Mouse (Mus musculus) erythroblast, adult 5-6 weeks (primary cell): ENCODE data around the gene Lyl1. TPM values are rescaled to one million over a fixed set of nuclear protein-coding genes. Genes with fewer than 3 reads are reported as not detected.

Experiments used
- ATAC-seq: replicated peaks from 2 replicates; pipeline ENCODE4 v1.8.0; 2016; ENCODE audit warnings: moderate number of reproducible peaks, mild to moderate bottlenecking, moderate TSS enrichment, inconsistent platforms; ENCODE audit not compliant: poor library complexity, low FRiP score, severe bottlenecking
- total RNA-seq, 2 experiments: library from RNA; stranded (forward) in 1 of 2; stranded (reverse) in 1 of 2; fragments of 150-400 nt in 1 of 2; fragments of 200-764, 138-1000 nt in 1 of 2; gene quantifications; 2 replicates each; pipeline versions ENCODE4 v1.2.3 to v1.2.4; 2015 to 2017; ENCODE audit warnings: low replicate concordance in 2 of 2

The Lyl1 gene
- total RNA-seq, 2 experiments from 2014 or later = 40.3 to 44.2 TPM

DNA sequence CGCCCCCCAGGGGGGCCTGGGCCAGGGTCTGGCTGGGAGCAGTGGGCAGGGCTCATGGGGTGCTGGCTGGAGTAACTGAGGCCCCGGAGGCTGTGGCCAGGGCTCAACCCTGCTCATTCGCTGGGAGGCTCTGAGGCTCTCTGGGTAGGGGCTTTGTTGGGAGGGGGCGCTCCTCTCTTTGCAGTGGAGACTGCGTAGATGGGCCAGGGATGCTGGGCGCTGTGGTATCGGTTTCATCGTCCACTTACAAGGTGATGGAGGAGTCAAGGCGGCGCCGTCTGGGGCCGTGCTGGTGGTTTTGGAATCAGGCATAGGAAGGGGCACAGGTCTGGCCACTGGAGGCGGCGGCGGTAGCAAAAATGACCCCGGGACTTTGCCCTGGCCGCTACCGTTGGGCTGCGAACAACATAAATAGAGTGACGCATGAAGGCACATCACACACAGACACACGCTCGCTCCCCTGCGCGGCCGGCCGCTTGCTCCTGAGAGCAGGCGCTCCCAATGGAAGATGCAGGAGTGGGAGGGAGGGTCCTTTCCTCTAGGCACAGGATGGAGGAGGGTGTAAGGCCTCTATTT is 14.7 kb downstream of the Lyl1 start:
- no peak for ATAC-seq

DNA sequence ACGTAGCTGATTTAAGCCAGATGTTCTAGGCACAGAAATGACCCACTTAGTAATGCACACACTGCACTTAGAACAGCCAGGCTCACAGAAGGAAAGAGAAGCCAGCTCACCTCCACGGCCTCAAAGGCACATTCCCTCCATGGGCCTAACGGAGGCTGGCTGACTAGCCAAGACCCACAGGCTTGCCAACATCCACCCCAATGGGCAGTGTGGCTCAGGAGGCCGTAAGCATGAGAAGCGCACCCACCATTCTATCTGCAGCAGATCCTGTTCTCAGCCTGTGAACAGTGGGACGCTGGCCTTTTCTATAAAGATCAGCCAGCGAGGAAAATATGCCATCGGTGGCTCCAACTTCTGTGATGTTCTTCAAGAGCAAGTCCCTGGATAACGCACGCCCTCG is 15.5 kb downstream of the Lyl1 start:
- ATAC-seq = no peak

DNA sequence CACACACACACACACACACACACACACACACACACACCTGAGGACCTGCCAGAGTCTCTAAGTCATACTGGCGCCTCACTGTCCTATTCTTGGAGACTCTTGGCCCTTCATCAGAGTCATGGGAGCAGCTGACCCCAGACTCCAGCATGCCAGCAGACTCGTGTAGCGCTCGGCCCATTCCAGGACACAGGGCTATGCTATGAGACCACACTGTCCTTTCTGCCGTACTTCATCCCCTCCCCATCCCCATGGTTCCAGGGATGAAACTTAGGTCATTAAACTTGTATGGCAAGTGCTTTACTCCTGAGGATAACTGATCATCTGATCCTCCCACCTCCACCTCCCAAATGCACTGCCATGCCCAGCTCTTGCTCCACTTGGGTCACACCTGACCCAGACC is 17.2 kb downstream of the Lyl1 start:
- ATAC-seq = no peak

GRCm38 (mm10) chr8:84718959-84719690 is 17.9 kb downstream of the Lyl1 start:
- no peak for ATAC-seq

DNA sequence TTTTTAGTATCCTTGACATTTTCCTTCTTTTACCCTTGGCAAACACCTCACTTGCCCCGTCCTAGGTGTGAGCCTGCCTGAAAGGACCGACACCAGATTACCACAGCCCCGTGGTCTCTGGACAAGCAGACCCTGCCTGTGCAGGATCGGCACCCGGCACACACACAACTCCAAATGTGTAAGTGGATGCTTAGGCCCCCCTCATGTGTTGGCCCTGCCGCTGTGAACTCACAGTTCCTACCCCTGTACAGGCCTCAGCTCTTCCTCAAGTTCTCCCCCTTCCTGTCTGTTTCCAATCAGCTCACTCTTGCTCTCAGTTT is 21.2 kb downstream of the Lyl1 start:
- ATAC-seq = peak; percentile 11

GRCm38 (mm10) chr8:84722850-84723570 is 21.8 kb downstream of the Lyl1 start, which contains the start of gene G430095P16Rik:
Gene G430095P16Rik, plus strand, starts transcription at chr8:84723007.
- ATAC-seq = peak; percentile 81

DNA sequence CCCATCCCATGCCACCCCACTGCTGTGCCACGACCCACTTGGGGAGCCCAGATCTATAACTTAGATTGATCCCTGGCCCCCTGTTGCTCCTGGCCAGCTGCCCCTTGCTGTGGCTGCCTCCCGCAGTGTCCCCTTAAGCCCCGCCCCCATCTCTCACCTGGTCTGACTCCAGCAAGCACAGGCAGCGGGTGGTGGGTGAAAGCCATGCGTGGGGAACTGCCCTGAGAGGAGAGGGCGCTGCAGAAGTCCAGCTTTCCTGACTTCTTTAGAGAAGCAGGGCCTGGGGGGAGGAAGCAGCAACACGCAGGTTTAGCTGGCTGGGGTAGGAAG is 22.3 kb downstream of the Lyl1 start:
- peak; percentile 51 for ATAC-seq

GRCm38 (mm10) chr8:84724683-84725082 is 23.4 kb downstream of the Lyl1 start:
- ATAC-seq = no peak

DNA sequence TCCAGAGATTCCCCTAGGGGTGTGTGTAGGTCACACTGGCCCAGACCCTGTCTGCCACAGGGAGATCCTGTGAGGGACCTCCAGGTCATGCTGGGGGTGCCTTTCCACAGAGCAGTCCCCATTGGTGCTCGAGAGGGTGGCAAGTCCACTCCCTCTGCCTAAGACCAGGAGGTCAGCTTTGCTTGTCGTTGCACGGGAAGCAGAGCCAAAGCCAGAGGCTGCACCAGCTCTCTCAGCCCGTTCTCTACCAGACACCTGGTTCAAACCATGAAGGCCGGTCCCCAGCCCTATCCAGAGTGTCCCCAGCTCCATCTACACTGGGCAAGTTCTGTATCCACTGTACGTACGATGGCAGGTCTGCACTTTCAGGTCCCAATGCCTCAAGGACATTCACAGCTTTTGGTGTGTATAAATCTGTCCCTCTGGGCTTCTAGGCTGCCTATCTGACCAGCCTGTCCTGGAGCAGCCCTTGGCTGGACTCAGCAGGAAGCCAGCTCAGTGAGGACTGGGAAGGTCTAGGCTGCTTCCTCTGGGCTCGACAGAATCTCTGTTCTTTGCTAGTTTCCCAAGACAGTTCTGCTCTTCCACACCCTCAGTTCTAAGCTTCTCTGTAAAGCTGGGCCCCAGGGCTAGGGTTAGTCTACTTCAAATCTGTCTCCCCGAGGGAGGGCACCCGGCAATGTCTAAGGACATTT is 24.1 kb downstream of the Lyl1 start:
- ATAC-seq = no peak

DNA sequence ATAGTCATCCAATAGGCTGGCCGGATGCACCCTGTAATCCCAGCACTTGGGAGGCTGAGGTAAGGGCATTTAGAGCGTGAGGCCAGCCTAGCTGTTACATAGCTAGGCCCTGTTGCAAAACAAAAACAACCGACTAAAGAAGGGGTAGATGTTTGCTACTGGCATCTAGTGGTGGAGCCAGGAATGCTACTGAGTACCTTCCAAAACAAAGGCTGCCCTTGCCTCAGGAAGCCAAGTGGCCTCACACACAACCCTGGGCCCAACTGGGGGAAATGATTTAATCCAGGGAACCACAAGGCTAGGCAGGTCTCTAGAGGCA is 24.6 kb downstream of the Lyl1 start:
- ATAC-seq = peak; percentile 37

DNA sequence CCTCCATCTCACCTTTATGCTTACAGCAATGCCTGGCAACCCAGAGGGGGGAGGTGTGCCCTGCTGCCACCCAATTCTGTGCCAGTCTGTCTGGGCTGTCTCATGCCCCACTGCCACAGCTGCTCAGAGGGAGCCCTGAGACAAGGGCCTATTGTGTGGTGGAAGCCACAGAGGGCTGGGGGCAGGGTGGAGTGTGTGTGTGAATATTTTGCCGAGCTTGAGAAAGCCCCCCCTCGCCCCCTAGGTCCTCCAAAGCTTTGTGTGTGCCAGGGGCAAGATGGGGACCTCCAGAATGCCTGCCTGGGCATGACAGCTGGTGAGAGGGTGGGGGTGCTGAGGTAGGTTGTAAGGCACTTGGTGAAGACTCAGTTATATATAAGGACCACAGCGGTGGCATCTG is 27.2 kb downstream of the Lyl1 start:
- no peak for ATAC-seq

DNA sequence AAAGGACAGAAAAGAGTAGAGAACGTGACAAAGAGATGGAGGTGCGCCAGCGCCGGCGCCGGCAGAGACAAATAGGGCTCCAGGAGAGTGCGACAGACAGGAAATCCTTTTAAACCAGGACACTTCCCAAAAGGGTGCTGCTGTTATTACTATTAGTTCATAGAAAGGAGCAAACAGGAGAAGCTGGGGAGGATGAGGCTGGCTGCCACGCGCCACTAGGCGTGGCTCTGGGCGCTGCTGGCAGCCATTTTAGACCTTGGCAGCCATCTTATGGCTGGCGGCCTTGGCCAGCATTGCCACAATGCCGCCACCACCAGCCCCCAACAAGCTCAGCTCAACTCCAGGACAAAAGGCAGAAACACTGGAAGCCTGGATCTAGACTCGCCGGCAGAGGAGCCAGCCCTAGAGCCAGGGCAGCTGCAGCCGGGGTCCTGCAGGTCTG is 28.7 kb downstream of the Lyl1 start:
- no peak for ATAC-seq

DNA sequence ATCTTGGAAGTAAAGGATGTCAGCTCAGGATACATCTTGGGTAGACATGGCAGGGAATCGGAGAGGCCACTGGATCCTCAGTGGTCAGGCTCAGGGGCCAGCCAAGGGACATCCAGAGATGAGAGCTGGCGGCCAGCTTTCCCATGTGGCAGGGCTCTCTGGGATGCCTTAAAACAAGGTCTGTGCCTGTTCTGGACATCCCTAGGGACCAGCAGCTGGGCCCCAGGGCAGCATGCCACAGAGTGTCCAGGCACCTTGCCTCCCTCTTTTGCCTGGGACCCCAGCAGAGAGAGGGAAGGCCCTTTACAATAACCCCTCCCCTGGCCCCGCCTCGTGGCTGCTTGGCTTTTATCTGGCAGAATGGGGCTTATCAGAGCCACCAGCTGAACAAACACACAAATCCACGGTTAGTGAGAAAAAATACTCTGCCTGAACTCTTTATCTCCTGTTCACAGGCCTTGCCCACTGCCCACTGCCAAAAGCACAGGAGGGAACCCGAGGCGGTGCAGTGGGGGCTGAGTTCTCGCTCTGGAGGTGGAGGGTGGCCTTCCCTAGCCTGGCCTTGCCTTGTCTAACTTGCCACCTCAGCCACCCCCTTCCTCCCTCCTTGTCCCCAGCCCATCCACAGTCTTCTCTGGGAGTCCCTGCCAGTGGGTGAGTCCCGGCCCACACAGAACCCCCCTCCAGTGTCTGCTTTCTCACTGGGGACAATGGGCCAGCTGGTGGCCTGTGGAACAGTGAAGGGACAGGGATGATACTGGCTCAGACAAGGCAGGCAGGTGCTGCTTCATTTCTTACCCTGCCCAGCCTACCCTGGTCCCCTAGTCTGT is 29.5 kb downstream of the Lyl1 start:
- peak; percentile 73 for ATAC-seq

- no peak; the same call in 1 of the 2 replicates for ATAC-seq
Measured at GRCm38 (mm10) chr8:84731371-84732177, 30.3 kb downstream of the Lyl1 start.

- no peak for ATAC-seq
Measured at GRCm38 (mm10) chr8:84732545-84732944, 31.3 kb downstream of the Lyl1 start.

DNA sequence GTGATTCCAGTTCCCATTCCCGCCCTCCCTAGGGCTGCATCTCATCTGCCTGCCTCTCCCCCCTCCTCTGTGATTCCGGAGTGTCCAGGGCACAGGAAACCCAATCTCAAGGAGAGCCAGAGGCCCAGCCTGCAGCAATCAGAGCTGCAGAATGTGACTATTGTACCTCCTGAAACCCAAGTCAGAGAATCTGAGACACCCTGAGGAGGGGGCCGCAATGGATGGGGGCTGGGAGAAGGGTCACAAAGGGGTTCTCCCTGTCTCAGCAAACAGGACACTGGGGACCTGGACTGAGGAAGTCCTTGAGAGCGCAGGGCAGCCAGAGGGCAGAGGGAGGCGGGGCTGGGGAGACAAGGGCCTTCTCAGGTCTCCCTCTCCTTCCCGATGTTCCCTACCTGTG is 31.7 kb downstream of the Lyl1 start:
- ATAC-seq = no peak

DNA sequence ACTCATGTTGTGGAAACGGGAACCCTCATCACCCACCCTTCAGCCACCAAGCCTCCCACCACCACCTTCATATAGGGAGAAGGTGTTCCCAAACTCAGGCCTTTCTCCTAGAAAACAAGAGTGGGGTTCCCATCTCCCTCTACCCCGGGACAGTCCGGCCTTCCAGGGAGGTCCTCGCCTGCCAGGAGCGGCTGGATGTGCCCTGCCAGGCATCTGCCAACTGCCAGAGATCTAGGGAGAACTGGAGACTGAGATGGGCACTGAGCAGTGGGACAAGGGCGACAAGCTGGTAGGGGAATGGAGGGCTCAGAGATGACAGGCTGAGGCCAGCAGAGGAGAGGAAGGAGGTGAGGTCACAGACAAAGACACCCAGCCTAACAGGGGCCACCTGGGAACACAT is 32.7 kb downstream of the Lyl1 start:
- ATAC-seq = no peak

DNA sequence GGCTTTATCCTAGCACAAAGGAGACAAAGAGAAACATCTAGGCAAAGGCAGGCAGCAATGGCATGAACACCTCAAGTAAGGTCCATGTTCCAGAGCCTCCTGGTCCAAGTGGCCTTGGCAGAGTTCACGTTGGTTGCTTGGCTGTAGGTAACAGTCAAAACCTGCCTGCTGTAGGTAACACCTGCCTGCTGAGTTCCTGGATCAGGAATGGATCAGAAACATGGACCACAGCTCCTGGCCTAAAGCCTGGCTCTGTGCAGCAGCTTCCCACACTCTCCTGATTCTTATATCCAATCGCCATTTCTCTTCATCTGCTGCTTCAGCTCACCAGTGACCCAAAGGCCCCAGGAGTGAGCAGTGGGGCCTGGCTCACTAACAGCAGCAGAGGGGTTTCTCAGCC is 33.4 kb downstream of the Lyl1 start:
- no peak for ATAC-seq

DNA sequence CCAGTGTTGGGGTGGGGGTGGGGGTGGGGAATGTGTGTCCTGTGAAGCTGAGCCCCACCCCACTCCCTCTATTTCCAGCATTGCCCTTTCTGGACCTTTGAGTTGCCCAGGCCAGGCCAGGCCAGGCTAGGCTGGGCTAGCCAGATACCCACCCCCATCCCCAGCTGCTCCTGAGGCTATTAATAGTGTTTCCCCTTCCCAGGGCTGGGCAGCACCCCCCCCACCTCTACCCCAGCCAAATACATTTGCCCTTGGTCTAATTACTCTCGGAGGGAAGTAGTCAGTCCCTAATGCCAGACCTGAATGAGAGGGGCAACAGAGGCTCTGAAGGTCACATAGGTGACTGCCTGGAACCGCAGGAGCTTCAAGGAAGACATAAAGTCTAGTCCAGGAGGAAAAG is 34.3 kb downstream of the Lyl1 start:
- ATAC-seq = no peak
